Mouse (Mus musculus) intestine, postnatal 0 days (tissue): ENCODE results near the gene Prkd2. TPM values are rescaled to one million over a fixed set of nuclear protein-coding genes. Genes with fewer than 3 reads are reported as not detected.

Source experiments
- ATAC-seq: fragments of 200-750 bp; cut with Nextera tagmentation; 2 replicates; pipeline ENCODE4 v1.8.0; 2017; ENCODE audit warnings: mild to moderate bottlenecking, moderate TSS enrichment, moderate library complexity
- H3K27ac ChIP-seq: fragments of 300-500 bp; sonication (generic); 2 replicates; pipeline ENCODE4 v1.5.1; 2014; ENCODE audit warnings: mild to moderate bottlenecking, low read depth, low read length, moderate library complexity
- H3K27me3 ChIP-seq: fragments of 300-500 bp; sonication (generic); replicated peaks from 2 replicates; pipeline ENCODE4 v1.6.1; 2014; ENCODE audit warnings: low read length, mixed read lengths; ENCODE audit not compliant: control insufficient read depth, insufficient read depth
- H3K36me3 ChIP-seq: fragments of 300-500 bp; sonication (generic); 2 replicates; pipeline ENCODE4 v1.6.1; 2014; ENCODE audit warnings: mild to moderate bottlenecking, moderate library complexity; ENCODE audit not compliant: control insufficient read depth, insufficient read depth
- H3K4me1 ChIP-seq: fragments of 300-500 bp; sonication (generic); replicated peaks from 2 replicates; pipeline ENCODE4 v1.6.1; 2014; ENCODE audit warnings: antibody characterized with exemption, low read length, mixed read lengths; ENCODE audit not compliant: control insufficient read depth, insufficient read depth
- H3K4me2 ChIP-seq: fragments of 300-500 bp; sonication (generic); replicated peaks from 2 replicates; pipeline ENCODE4 v1.6.1; 2014; ENCODE audit warnings: low read depth, mild to moderate bottlenecking, moderate library complexity
- H3K4me3 ChIP-seq: fragments of 300-500 bp; sonication (generic); 2 replicates; pipeline ENCODE4 v1.5.1; 2014; ENCODE audit warnings: low read depth, low read length
- H3K9ac ChIP-seq: fragments of 300-500 bp; sonication (generic); 2 replicates; pipeline ENCODE4 v1.6.1; 2014; ENCODE audit warnings: mild to moderate bottlenecking, low read depth, low read length
- H3K9me3 ChIP-seq: fragments of 300-500 bp; sonication (generic); 2 replicates; pipeline ENCODE4 v1.6.1; 2016; ENCODE audit warnings: mixed run types; ENCODE audit not compliant: control insufficient read depth
- CTCF ChIP-seq: sonication (generic); IDR thresholded peaks from 2 replicates; pipeline ENCODE4 v1.5.1; 2016; ENCODE audit warnings: low read depth, mild to moderate bottlenecking, control low read depth, antibody characterized with exemption, moderate library complexity
- WGBS: fragments of 180-500 bp; shearing (Covaris S2); extraction: QIAGEN DNeasy Blood & Tissue Kit; methylation state at CpG from one replicate; pipeline ENCODE4 v1.1.7; 2014; 5-methylcytosine and 5-hydroxymethylcytosine counted together
- polyA plus RNA-seq: library from polyadenylated mRNA; unstranded; fragments of >200 nt; fragmentation: Nextera tagmentation; extraction: Ambion mirVana; gene quantifications from 2 replicates; pipeline ENCODE4 v1.2.1, GENCODE M21; 2015

Gene Prkd2
- polyA plus RNA-seq: 9.2 and 11.2 TPM in 2 replicates

- WGBS: under 1% methylated on average over 32 of the region's 32 CpGs
- H3K27me3 ChIP-seq: no peaks in the 10 kb centered on the region
- peaks cover 33% of the 10 kb centered on the region for H3K36me3 ChIP-seq
- ATAC-seq: peak; percentile 67
- H3K27ac ChIP-seq: peak within 1 kb of the TSS; percentile 76
- peak within 1 kb of the TSS; percentile 84 for H3K4me2 ChIP-seq
- H3K9ac ChIP-seq: peak within 1 kb of the TSS; percentile 80
- TF ChIP-seq CTCF: no peak
- H3K4me3 ChIP-seq: peak within 1 kb of the TSS; percentile 76
- no peaks in the 10 kb centered on the region for H3K4me1 ChIP-seq
- no peaks in the 10 kb centered on the region for H3K9me3 ChIP-seq
These were observed at the start of gene Prkd2 for GRCm38 (mm10) chr7:16842645-16843063. Prkd2 (plus strand) TSS chr7:16842902.

GRCm38 (mm10) chr7:16793010-16793725, 49.5 kb upstream of the Prkd2 start:
- H3K27me3 ChIP-seq: no peaks in the 10 kb centered on the region
- peaks cover 42% of the 10 kb centered on the region for H3K36me3 ChIP-seq
- H3K4me3 ChIP-seq: no peak overlapping the region
- TF ChIP-seq CTCF: no peak
- H3K4me2 ChIP-seq: 0 out of 2 replicates have a peak overlapping the region, but pooled peaks have one; percentile 27
- H3K9me3 ChIP-seq: no peaks in the 10 kb centered on the region
- peak; percentile 12; the same call in 1 of the 2 replicates for ATAC-seq
- H3K4me1 ChIP-seq: no peaks in the 10 kb centered on the region; the same call in 1 of the 2 replicates
- H3K27ac ChIP-seq: no peak overlapping the region; the same call in 1 of the 2 replicates
- 67% methylated on average over 19 of the region's 19 CpGs for WGBS
- H3K9ac ChIP-seq: no peak overlapping the region

DNA sequence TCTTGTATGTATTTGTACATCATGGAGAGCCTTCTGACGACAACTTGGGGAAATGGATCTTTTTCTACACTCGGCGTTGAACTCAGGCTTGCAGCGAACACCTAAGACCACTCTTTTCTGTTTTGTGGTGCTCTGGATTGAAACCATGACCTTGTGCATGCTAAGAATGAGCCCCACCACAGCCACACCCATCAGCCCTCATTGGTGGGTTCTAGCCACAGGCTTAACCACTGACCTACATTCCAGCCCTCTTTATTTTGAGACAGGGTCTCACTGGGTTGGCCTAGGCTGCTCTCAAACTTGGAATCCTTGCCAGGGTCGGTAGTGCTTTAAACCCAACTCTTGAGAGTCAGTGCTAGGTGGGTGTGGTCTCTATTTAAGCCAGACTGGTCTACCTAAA, 47.8 kb upstream of the Prkd2 start:
- Histone ChIP-seq H3K4me3 (no peak overlapping the region), H3K9ac (no peak overlapping the region), H3K36me3 (peaks cover 40% of the 10 kb centered on the region), H3K9me3 (no peaks in the 10 kb centered on the region), H3K27me3 (no peaks in the 10 kb centered on the region), H3K4me1 (no peaks in the 10 kb centered on the region; the same call in 1 of the 2 replicates), H3K27ac (no peak overlapping the region), H3K4me2 (no peak overlapping the region)
- ATAC-seq: no peak
- 90% methylated on average over 5 of the region's 5 CpGs for whole genome bisulfite sequencing
- no peak for TF ChIP-seq CTCF

GRCm38 (mm10) chr7:16804409-16805028, 38.2 kb upstream of the Prkd2 start:
- no peaks in the 10 kb centered on the region for H3K27me3 ChIP-seq
- H3K27ac ChIP-seq: no peak overlapping the region
- H3K4me3 ChIP-seq: no peak overlapping the region
- H3K36me3 ChIP-seq: no peaks in the 10 kb centered on the region
- peak; percentile 80 for TF ChIP-seq CTCF
- no peak for ATAC-seq
- H3K9ac ChIP-seq: no peak overlapping the region
- H3K4me2 ChIP-seq: no peak overlapping the region
- H3K4me1 ChIP-seq: no peaks in the 10 kb centered on the region
- H3K9me3 ChIP-seq: no peaks in the 10 kb centered on the region
- WGBS: 31% methylated on average over 8 of the region's 8 CpGs

- H3K36me3 ChIP-seq: peaks cover 7% of the 10 kb centered on the region; the same call in 1 of the 2 replicates
- ATAC-seq: no peak
- H3K27me3 ChIP-seq: no peaks in the 10 kb centered on the region; the same call in 1 of the 2 replicates
- 86% methylated on average over 9 of the region's 9 CpGs for WGBS
- H3K9me3 ChIP-seq: no peaks in the 10 kb centered on the region
- no peaks in the 10 kb centered on the region; the same call in 1 of the 2 replicates for H3K4me1 ChIP-seq
- peak; percentile 45 for TF ChIP-seq CTCF
- H3K4me3 ChIP-seq: no peak overlapping the region
- H3K4me2 ChIP-seq: no peak overlapping the region
- no peak overlapping the region for H3K27ac ChIP-seq
- no peak overlapping the region for H3K9ac ChIP-seq
These were observed 34.8 kb upstream of the Prkd2 start for GRCm38 (mm10) chr7:16807936-16808335.

DNA sequence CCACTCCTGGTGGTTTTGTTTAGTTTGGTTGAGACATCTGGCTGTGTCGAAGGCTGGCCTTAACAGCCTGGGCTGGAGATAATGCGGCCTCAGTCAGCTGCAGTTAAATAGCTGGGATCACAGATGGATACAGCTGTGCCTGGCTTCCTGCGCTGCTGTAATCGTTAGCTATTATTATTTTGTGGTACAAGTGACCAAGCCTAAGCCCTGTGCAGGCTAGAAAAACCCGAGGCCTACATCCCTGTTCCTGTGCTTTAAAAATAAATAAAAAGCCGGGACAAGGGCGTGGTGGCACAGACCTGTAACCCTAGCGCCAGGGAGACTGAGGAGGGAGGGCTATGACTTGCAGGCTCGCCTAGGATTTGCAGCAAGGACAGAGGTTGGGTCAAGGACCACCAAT, 34.1 kb upstream of the Prkd2 start:
- no peak for TF ChIP-seq CTCF
- WGBS: 56% methylated on average over 9 of the region's 9 CpGs
- Histone ChIP-seq H3K4me3 (no peak overlapping the region), H3K4me2 (no peak overlapping the region), H3K9me3 (no peaks in the 10 kb centered on the region), H3K4me1 (no peaks in the 10 kb centered on the region; the same call in 1 of the 2 replicates), H3K36me3 (peaks cover 7% of the 10 kb centered on the region; the same call in 1 of the 2 replicates), H3K27ac (no peak overlapping the region), H3K9ac (no peak overlapping the region), H3K27me3 (no peaks in the 10 kb centered on the region; the same call in 1 of the 2 replicates)
- no peak for ATAC-seq
